Mouse (Mus musculus): Measurements from ENCODE around the gene Wnt5b.
A peak's percentile ranks its signal among the peaks of the same experiment; 100 is the strongest.

Wnt5b gene

GRCm38 (mm10) chr6:119485486-119485885 is 58.7 kb downstream of the Wnt5b start:
- no peak for DNase-seq (ENCODE audit: low spot score in 2 of 2)

GRCm38 (mm10) chr6:119482958-119483600 is 61.1 kb downstream of the Wnt5b start:
- DNase-seq (ENCODE audit: low spot score in 2 of 2): peak; percentile 10 to 22

DNA sequence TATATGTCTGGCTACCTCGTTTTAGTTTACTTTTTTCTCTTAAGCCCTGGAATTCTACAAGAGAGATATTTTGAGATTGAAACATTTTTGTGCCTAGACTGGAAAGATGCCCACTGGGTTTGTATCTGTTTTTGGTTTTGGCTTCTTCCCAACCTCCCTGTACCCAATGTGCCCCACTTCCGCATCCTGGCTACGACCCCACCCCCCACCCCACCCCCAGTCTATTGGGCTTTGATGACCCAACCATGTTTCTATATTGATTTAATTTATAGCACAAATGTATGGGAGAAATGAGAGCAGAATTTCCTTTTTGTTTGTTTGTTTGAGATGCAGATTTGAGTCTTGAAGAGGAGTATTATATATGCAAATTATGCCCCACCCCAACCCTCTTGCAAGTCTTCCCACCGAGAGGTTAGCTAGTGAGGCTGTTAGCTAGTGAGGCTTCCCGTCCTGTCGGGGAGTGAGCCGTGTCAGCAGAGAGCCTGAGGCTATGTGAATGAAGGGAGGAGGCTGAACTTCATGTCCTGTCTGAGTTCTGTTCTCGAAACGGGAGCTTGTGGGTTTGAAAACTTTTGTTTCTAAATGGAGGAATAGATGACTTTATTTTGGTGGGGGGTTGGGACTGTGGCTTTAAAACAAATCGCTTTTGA is 62.3 kb downstream of the Wnt5b start:
- peak; percentile 56 to 60 for DNase-seq (ENCODE audit: low spot score in 2 of 2)

GRCm38 (mm10) chr6:119480706-119481331 is 63.3 kb downstream of the Wnt5b start:
- DNase-seq (ENCODE audit: low spot score in 2 of 2): peak; percentile 8 to 22

- peak; percentile 62 to 64 for DNase-seq (ENCODE audit: low spot score in 2 of 2)
Observed at GRCm38 (mm10) chr6:119479876-119480705, 64.1 kb downstream of the Wnt5b start.

- DNase-seq (ENCODE audit: low spot score in 2 of 2): peak; percentile 67 to 72
Observed at GRCm38 (mm10) chr6:119479343-119479875, 64.7 kb downstream of the Wnt5b start, which contains the start of gene Fbxl14. Gene Fbxl14, plus strand, starts transcription at chr6:119479668.

DNA sequence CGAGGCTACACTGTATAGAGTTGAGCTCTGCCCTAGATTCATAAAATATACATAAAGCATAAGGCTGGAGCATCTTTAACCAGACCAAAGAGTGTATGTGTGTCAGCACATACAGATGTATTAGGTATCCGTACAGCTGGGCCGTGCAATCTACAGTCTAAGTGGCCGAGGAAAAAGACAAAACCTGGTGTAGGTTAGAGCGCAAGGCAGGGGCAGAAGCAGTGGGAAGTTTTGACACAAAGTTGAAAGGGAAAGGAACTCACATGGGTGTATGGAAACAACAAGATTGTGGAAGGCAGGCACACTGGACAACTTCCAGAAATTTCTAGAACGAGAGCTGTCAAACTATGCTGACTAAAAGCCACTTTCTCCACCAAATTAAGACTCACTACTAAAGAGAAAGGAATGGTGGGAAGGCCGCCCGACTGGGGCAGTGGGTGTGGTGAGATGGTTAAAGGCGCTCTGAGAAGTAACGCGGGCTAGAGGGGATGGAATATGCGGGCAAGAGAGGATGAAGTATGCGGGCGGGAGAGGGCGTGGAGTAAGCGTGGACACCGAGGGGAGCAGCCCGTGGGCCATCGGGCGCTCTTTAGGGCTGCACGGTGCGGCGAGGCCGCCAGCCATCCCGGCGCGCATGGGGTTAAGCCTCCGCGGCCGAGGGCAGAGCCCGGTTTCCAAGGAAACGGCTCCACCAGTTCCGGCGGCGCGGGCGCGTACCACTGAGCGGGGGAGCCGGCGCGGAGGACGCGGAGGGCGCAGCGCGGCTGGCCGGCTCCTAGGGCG is 65.4 kb downstream of the Wnt5b start:
- DNase-seq (ENCODE audit: low spot score in 2 of 2): peak; percentile 79 to 80

GRCm38 (mm10) chr6:119477686-119478310 is 66.3 kb downstream of the Wnt5b start:
- DNase-seq (ENCODE audit: low spot score in 2 of 2): no peak

GRCm38 (mm10) chr6:119475988-119476387 is 68.2 kb downstream of the Wnt5b start:
- DNase-seq (ENCODE audit: low spot score in 2 of 2): no peak

GRCm38 (mm10) chr6:119473992-119474391 is 70.2 kb downstream of the Wnt5b start:
- no peak for DNase-seq (ENCODE audit: low spot score in 2 of 2)

DNA sequence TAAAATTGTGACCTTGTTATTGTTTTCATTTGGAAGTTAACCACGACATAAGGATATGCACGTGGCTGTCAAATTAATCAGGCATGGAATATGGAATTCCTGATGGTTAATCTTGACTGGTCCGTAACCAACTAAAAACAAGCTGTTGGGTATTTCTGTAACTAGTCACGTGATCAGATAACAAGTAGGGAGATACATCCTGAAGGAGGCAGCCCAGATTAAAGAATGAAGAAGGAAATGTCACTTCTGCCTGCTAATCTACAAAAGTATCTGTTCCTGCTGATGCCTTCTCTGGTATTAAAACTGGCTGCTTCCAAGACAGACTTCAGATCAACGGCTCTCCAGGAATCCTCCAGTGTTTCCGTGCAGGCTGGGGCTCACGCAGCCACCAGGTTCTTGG is 70.7 kb downstream of the Wnt5b start:
- no peak for DNase-seq (ENCODE audit: low spot score in 2 of 2)

DNA sequence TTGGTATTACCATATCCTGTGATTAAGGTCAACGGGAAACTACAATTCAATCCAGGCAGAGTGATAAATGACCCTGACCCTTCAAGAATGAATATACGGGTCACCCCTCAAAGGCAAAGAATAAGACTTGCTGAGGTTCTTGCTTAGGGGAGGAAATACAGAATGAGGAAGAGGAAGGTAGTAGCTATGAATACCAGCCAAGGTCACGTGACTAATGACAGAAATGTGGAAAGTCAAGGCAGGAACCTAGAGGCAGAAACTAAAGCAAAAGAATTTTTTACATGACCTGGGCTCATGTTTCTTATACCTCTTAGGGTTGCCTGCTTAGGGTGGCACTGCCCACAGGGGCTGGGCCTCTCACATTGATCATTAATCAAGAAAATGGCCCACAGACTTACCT is 71.4 kb downstream of the Wnt5b start:
- DNase-seq (ENCODE audit: low spot score in 2 of 2): no peak

DNA sequence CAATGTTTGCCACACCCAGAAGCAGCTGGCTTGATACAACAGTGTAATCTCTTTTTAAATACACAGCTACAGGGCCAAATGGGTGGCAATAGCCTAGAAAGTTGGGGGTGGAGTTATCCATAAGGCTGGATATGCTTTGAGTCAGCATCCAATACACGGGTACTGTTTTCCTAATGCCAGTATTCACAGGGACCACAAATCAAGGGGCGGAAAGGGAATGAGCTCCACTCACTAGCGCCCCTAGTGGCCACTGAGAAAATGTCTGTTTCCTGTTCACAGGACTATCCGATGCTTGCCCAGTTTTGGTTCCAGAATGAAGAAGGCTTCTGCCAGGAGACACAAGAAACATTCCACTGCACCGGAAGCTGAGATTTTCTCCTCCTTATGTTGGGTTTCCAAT is 72.0 kb downstream of the Wnt5b start:
- DNase-seq (ENCODE audit: low spot score in 2 of 2): peak; percentile 28 to 46

DNA sequence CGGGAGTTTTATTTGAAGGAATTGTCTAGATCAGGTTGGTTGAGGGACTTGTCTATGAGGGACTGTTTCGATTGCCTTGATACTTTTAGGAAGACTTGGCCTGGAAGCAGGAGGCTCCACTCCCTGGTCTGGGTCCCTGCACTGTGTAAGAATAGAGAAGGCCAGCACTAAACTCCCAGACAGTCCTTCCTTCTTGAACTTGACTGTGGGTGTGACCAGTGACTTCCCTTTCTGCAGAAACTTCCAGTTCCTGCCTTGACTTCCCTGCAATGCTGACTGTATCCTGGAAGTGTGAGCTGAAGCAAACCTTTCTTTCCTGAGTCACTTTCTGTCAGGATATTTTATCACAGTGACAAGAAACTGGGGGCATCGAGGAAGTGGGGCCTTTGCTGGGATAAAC is 73.4 kb downstream of the Wnt5b start:
- no peak for DNase-seq (ENCODE audit: low spot score in 2 of 2)

GRCm38 (mm10) chr6:119467785-119468059 is 76.4 kb downstream of the Wnt5b start:
- DNase-seq (ENCODE audit: low spot score in 2 of 2): no peak

- DNase-seq (ENCODE audit: low spot score in 2 of 2): no peak
Observed at GRCm38 (mm10) chr6:119466921-119467784, 77.0 kb downstream of the Wnt5b start.

DNA sequence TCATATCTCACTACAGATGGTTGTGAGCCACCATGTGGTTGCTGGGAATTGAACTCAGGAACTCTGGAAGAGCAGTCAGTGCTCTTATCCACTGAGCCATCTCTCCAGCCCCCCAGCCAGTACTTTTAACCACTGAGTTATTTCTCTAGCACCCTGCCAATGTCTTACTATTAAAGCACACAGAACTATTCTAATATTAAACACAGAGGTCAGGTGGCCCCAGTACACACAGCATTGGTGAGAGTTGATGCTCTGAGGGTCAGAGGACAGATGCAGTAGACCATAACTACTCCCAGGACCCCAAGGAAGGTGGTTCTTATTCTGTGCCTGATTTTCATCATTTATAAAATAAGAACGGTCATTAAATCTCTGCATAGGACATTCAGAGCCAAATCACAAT is 78.0 kb downstream of the Wnt5b start:
- DNase-seq (ENCODE audit: low spot score in 2 of 2): no peak

GRCm38 (mm10) chr6:119460391-119460790 is 83.8 kb downstream of the Wnt5b start:
- no peak for DNase-seq (ENCODE audit: low spot score in 2 of 2)

DNA sequence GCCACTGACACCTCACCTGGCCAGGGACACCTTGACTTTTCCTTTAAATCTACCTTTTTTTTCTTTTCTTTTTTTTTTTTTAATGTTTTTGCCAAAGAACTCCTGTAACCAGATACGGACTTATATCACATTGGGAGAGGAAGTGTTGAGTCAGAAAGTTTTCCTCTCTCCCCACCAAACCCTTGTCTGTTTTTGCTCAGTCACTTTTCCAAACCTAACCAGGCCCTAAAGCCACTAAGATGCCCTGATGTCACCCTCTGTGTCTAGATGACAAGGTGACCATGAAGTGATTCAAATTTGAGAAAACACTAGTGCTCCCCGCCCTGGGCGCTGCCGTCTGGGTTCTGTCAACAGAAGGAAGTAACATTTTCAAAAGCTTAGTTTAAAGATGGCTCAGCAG is 85.1 kb downstream of the Wnt5b start:
- DNase-seq (ENCODE audit: low spot score in 2 of 2): no peak

DNA sequence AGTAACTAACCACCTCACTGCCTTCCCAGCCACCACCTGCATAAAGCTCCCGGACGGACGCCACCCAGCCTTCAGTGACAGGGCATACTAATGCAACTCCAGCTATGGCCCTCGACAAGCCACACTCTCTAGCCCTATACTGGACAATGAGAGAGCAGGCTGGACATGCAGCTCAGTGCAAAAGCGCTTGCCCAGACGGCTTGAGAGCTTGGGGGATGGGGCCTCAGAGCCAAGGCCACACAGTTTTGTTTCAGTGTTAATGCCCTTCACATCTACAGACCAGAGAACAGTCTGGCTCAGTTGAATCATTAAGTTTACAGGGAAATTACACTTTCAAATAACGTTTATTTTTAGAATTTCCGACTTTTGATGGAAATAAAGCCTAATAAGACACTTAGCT is 86.0 kb downstream of the Wnt5b start:
- DNase-seq (ENCODE audit: low spot score in 2 of 2): no peak
